In genomic region chr7:132513419-132513982, GRCm38 (mm10) we compare ENCODE assay signal across 23 mouse cellular contexts.
A peak's percentile ranks its signal among the peaks of the same experiment; 100 is the strongest.
DNase-seq lines count a peak whose midpoint lies in the region; ATAC-seq lines count a peak whose summit lies in the region.
"Had no signal": no experiment of that assay in that cellular context is flagged by ENCODE, and none has a peak within 500 bp of the region (broad histone marks: within the 10 kb centered on the region; RNA-seq: fewer than 3 reads in every experiment).

No protein-coding gene starts in this region.

- H3K4me3 ChIP-seq in intestine, embryonic 16.5 days (ENCODE audit: low read length): no peak overlapping the region
- no peak overlapping the region for H3K4me3 ChIP-seq in hindbrain, embryonic 16.5 days (ENCODE audit: low read length)
- H3K4me3 ChIP-seq: forebrain, embryonic 10.5 days; hindbrain, embryonic 13.5 days; limb, embryonic 10.5 days; liver, embryonic 12.5 days; megakaryocyte, embryonic 14.5 days; midbrain, embryonic 13.5 days had no signal

- H3K4me2 ChIP-seq in intestine, embryonic 16.5 days (ENCODE audit: low read depth, low read length): no peak overlapping the region
- H3K4me2 ChIP-seq in hindbrain, embryonic 16.5 days (ENCODE audit: low read length): no peak overlapping the region
- H3K4me2 ChIP-seq: hindbrain, embryonic 13.5 days; liver, embryonic 12.5 days; midbrain, embryonic 13.5 days had no signal

- H3K9me3 ChIP-seq in intestine, embryonic 16.5 days (ENCODE audit: control insufficient read depth, low read length): no peaks in the 10 kb centered on the region
- no peaks in the 10 kb centered on the region for H3K9me3 ChIP-seq in hindbrain, embryonic 16.5 days (ENCODE audit: control insufficient read depth, low read length)
- H3K9me3 ChIP-seq: forebrain, embryonic 10.5 days; hindbrain, embryonic 13.5 days; limb, embryonic 10.5 days; liver, embryonic 12.5 days; midbrain, embryonic 13.5 days had no signal

- peak; percentile 92 for ATAC-seq in intestine, embryonic 16.5 days
- ATAC-seq in hindbrain, embryonic 16.5 days: no peak
- ATAC-seq: activated CD4-positive, CD25-positive, alpha-beta regulatory T cell, adult 4 months; forebrain, postnatal 0 days; inflammation-experienced regulatory T-cells, adult 6 months; liver, embryonic 12.5 days; midbrain, embryonic 13.5 days had no signal

- H3K9ac ChIP-seq in intestine, embryonic 16.5 days (ENCODE audit: low read depth, low read length): no peak overlapping the region
- no peak overlapping the region for H3K9ac ChIP-seq in hindbrain, embryonic 16.5 days (ENCODE audit: low read depth, low read length)
- H3K9ac ChIP-seq: forebrain, postnatal 0 days; hindbrain, embryonic 13.5 days; liver, embryonic 12.5 days; midbrain, embryonic 13.5 days had no signal

- 47% methylated on average over 7 of the region's 7 CpGs for WGBS in intestine, embryonic 16.5 days
- WGBS in hindbrain, embryonic 16.5 days: 74% methylated on average over 7 of the region's 7 CpGs

- H3K27me3 ChIP-seq in intestine, embryonic 16.5 days (replicated peaks; ENCODE audit: control insufficient read depth, insufficient read depth, low read length): no peaks in the 10 kb centered on the region
- no peaks in the 10 kb centered on the region for H3K27me3 ChIP-seq in hindbrain, embryonic 16.5 days (replicated peaks; ENCODE audit: control insufficient read depth, insufficient read depth, low read length)
- H3K27me3 ChIP-seq: midbrain, embryonic 13.5 days had no signal

- H3K4me1 ChIP-seq in intestine, embryonic 16.5 days (ENCODE audit: control insufficient read depth, insufficient read depth, low read length): peaks cover 18% of the 10 kb centered on the region
- no peaks in the 10 kb centered on the region for H3K4me1 ChIP-seq in hindbrain, embryonic 16.5 days (ENCODE audit: control insufficient read depth, insufficient read depth, low read depth, low read length)
- H3K4me1 ChIP-seq: forebrain, embryonic 10.5 days; hindbrain, embryonic 13.5 days; limb, embryonic 10.5 days; megakaryocyte, embryonic 14.5 days; midbrain, embryonic 13.5 days had no signal

- 0 out of 2 replicates have a peak overlapping the region, but pooled peaks have one; percentile 10 for H3K27ac ChIP-seq in intestine, embryonic 16.5 days (ENCODE audit: low read length)
- H3K27ac ChIP-seq in hindbrain, embryonic 16.5 days (ENCODE audit: low read depth, low read length): no peak overlapping the region
- H3K27ac ChIP-seq: forebrain, embryonic 10.5 days; hindbrain, embryonic 13.5 days; limb, embryonic 10.5 days; liver, embryonic 12.5 days; midbrain, embryonic 13.5 days had no signal

- H3K36me3 ChIP-seq in intestine, embryonic 16.5 days (ENCODE audit: control insufficient read depth, insufficient read depth, low read length): no peaks in the 10 kb centered on the region
- no peaks in the 10 kb centered on the region for H3K36me3 ChIP-seq in hindbrain, embryonic 16.5 days (ENCODE audit: control insufficient read depth, insufficient read depth, low read length)
- H3K36me3 ChIP-seq: forebrain, embryonic 10.5 days; hindbrain, embryonic 13.5 days; limb, embryonic 10.5 days; liver, embryonic 12.5 days; midbrain, embryonic 13.5 days had no signal

- DNase-seq in layer of hippocampus, adult 9-11 months: peak; percentile 9
- no peak for DNase-seq in layer of hippocampus, adult 9-10 months (ENCODE audit: low spot score)
- peak; percentile 9 for DNase-seq in right cerebral cortex, postnatal 36 days (ENCODE audit: low spot score in 2 of 2)
- no peak for DNase-seq in right cerebral cortex, postnatal 14 days
- DNase-seq in kidney, postnatal 25 days: no peak
- DNase-seq in c-Kit-positive CD71-positive TER-119-positive erythroid progenitor cells, embryonic 14.5 days (ENCODE audit: low spot score): no peak
- DNase-seq: adrenal gland, postnatal 10 days; cerebellum, adult 8-10 months; cerebellum, postnatal 36 days; forebrain, postnatal 0 days; kidney, postnatal 36 days; lung, adult 2 months; thymus, postnatal 25 days had no signal

Comparison
In these comparisons a context has a peak if more than half of its experiments do, and no peak if none do; other contexts are left out.
1. DNase-seq: peak in layer of hippocampus, adult 9-11 months (single experiment) and right cerebral cortex, postnatal 36 days (2 of 2); none in layer of hippocampus, adult 9-10 months (single experiment), right cerebral cortex, postnatal 14 days (single experiment), kidney, postnatal 25 days (0 of 2) and c-Kit-positive CD71-positive TER-119-positive erythroid progenitor cells, embryonic 14.5 days (single experiment).